8 mouse cellular contexts compared by ENCODE assay signal in the genomic region with DNA sequence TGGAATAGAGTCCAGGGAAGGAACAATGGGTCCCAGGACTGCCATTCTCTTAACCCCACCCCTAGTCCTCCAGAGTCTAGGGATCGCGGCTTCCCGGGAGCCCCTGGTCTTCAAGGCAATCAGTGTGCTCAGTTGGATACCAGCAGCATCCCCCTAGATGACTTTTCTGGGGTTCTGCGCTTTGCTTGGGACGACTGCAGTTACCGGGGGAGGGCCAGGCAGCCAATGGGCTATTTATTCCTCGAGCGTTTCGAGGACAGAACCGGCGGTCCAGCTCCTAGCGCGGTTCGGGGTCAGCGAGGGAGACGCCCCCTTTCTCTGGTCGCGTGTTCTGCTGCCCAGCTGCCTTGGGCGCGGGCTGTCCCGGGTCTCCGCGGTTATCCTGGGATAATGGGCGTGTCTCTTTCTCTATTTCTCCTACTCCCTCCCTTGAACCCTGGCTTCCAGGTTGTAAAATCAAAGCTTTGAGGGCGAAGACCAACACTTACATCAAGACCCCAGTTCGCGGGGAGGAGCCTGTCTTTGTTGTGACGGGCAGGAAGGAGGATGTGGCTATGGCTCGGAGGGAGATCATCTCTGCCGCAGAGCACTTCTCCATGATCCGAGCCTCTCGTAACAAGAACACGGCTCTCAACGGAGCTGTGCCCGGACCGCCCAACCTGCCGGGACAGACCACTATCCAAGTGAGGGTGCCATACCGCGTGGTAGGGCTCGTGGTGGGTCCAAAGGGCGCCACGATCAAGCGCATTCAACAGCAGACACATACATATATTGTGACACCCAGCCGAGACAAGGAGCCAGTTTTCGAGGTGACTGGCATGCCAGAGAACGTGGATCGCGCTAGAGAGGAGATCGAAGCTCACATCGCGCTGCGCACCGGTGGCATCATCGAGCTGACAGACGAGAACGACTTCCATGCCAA. TPM values are rescaled to one million over a fixed set of nuclear protein-coding genes. Genes with fewer than 3 reads are reported as not detected.
A peak's percentile ranks its signal among the peaks of the same experiment; 100 is the strongest.
DNase-seq lines count a peak whose midpoint lies in the region; ATAC-seq and TF ChIP-seq lines count a peak whose summit lies in the region.

No protein-coding gene starts in this region.

- peak overlapping the region; percentile 80 for H3K9ac ChIP-seq in intestine, embryonic 15.5 days
- H3K9ac ChIP-seq in limb, embryonic 11.5 days (ENCODE audit: low read length) = peak overlapping the region; percentile 99
- H3K9ac ChIP-seq in midbrain, embryonic 15.5 days = peak overlapping the region; percentile 100
- H3K9ac ChIP-seq in stomach, embryonic 15.5 days = peak overlapping the region; percentile 85

- H3K9me3 ChIP-seq in intestine, embryonic 15.5 days = no peaks in the 10 kb centered on the region
- H3K9me3 ChIP-seq in limb, embryonic 11.5 days (ENCODE audit: control insufficient read depth, low read length) = no peaks in the 10 kb centered on the region
- no peaks in the 10 kb centered on the region for H3K9me3 ChIP-seq in midbrain, embryonic 15.5 days
- no peaks in the 10 kb centered on the region for H3K9me3 ChIP-seq in stomach, embryonic 15.5 days

- 2% methylated on average over 56 of the region's 56 CpGs for WGBS in intestine, embryonic 15.5 days
- WGBS in limb, embryonic 11.5 days = under 1% methylated on average over 56 of the region's 56 CpGs
- WGBS in midbrain, embryonic 15.5 days = under 1% methylated on average over 56 of the region's 56 CpGs
- WGBS in stomach, embryonic 15.5 days = 2% methylated on average over 56 of the region's 56 CpGs

- DNase-seq in gastrocnemius, adult 2 months = peak; percentile 33
- DNase-seq in gastrocnemius, adult 18-20 months (ENCODE audit: low spot score) = no peak
- peak; percentile 63 to 64 for DNase-seq in cerebellum, postnatal 14 days
- peak; percentile 35 for DNase-seq in gastrocnemius, postnatal 14 days
- peak; percentile 77 for DNase-seq in limb, embryonic 11.5 days (ENCODE audit: low spot score)

- peak overlapping the region; percentile 96 for H3K4me2 ChIP-seq in intestine, embryonic 15.5 days (replicated peaks)
- peak overlapping the region; percentile 91 for H3K4me2 ChIP-seq in limb, embryonic 11.5 days (ENCODE audit: low read depth, severe bottlenecking)
- H3K4me2 ChIP-seq in midbrain, embryonic 15.5 days = peak overlapping the region; percentile 88
- H3K4me2 ChIP-seq in stomach, embryonic 15.5 days = peak overlapping the region; percentile 94

- H3K27ac ChIP-seq in gastrocnemius, adult 2 months = peak overlapping the region; percentile 92
- H3K27ac ChIP-seq in intestine, embryonic 15.5 days = peak overlapping the region; percentile 98
- H3K27ac ChIP-seq in limb, embryonic 11.5 days (replicated peaks; ENCODE audit: low read depth, low read length) = peak overlapping the region; percentile 99
- H3K27ac ChIP-seq in midbrain, embryonic 15.5 days = peak overlapping the region; percentile 100
- peak overlapping the region; percentile 99 for H3K27ac ChIP-seq in stomach, embryonic 15.5 days

- no peak for ATAC-seq in intestine, embryonic 15.5 days
- no peak for ATAC-seq in limb, embryonic 11.5 days (ENCODE audit: insufficient number of reproducible peaks, low FRiP score, low TSS enrichment, low read depth)
- no peak for ATAC-seq in midbrain, embryonic 15.5 days (replicated peaks)
- no peak for ATAC-seq in stomach, embryonic 15.5 days (ENCODE audit: insufficient read depth, low FRiP score, low read depth)

- intact Hi-C loops in gastrocnemius, adult 2 months (cut with DNase I) = loop anchor here (10.0 kb wide), 1 partner anchor 154 kb away; no protein-coding TSS in a partner anchor
- intact Hi-C loops in gastrocnemius, postnatal 14 days (cut with DNase I; ENCODE audit: low total_unique reads) = loop anchor here (10.0 kb wide), 1 partner anchor 686 kb away; no protein-coding TSS in a partner anchor

- peaks cover 22% of the 10 kb centered on the region for H3K4me1 ChIP-seq in intestine, embryonic 15.5 days (replicated peaks)
- H3K4me1 ChIP-seq in limb, embryonic 11.5 days (ENCODE audit: control insufficient read depth, insufficient read depth, low read length) = peaks cover 10% of the 10 kb centered on the region
- peaks cover 34% of the 10 kb centered on the region for H3K4me1 ChIP-seq in midbrain, embryonic 15.5 days
- peaks cover 13% of the 10 kb centered on the region for H3K4me1 ChIP-seq in stomach, embryonic 15.5 days

- no peaks in the 10 kb centered on the region for H3K36me3 ChIP-seq in intestine, embryonic 15.5 days
- peaks cover 11% of the 10 kb centered on the region for H3K36me3 ChIP-seq in limb, embryonic 11.5 days (ENCODE audit: control insufficient read depth, insufficient read depth, low read length)
- peaks cover 11% of the 10 kb centered on the region; the same call in 1 of the 2 replicates for H3K36me3 ChIP-seq in midbrain, embryonic 15.5 days (replicated peaks)
- no peaks in the 10 kb centered on the region for H3K36me3 ChIP-seq in stomach, embryonic 15.5 days

- H3K4me3 ChIP-seq in gastrocnemius, adult 2 months = peak overlapping the region; percentile 90
- H3K4me3 ChIP-seq in intestine, embryonic 15.5 days (replicated peaks) = peak overlapping the region; percentile 74
- peak overlapping the region; percentile 99 for H3K4me3 ChIP-seq in limb, embryonic 11.5 days (ENCODE audit: low read depth, low read length)
- peak overlapping the region; percentile 92 for H3K4me3 ChIP-seq in midbrain, embryonic 15.5 days
- H3K4me3 ChIP-seq in stomach, embryonic 15.5 days (replicated peaks) = peak overlapping the region; percentile 83

- no peak for TF ChIP-seq CTCF in gastrocnemius, adult 2 months (IDR thresholded peaks at IDR 0.05)

- H3K27me3 ChIP-seq in intestine, embryonic 15.5 days (replicated peaks) = no peaks in the 10 kb centered on the region
- H3K27me3 ChIP-seq in limb, embryonic 11.5 days (ENCODE audit: control insufficient read depth, insufficient read depth, low read length) = no peaks in the 10 kb centered on the region
- H3K27me3 ChIP-seq in midbrain, embryonic 15.5 days (replicated peaks) = no peaks in the 10 kb centered on the region
- no peaks in the 10 kb centered on the region for H3K27me3 ChIP-seq in stomach, embryonic 15.5 days (replicated peaks)

RNA-seq across cellular contexts. Expression of a gene that starts 1.4 kb away (rescaled TPM):
- total RNA-seq in gastrocnemius, adult 2 months (2021) = under 1 TPM; 0.43 to 0.59 TPM
- under 1 TPM; 0.25 to 0.52 TPM for total RNA-seq in gastrocnemius, adult 18-20 months (2021)
- 1 to 10 TPM; 3.3 to 4.2 TPM for total RNA-seq in gastrocnemius, postnatal 14 days (2021)
- polyA plus RNA-seq in intestine, embryonic 15.5 days (2015; fragmentation: Nextera tagmentation; extraction: Ambion mirVana) = 7.8 and 9.0 TPM in 2 replicates
- 47.0 and 47.4 TPM in 2 replicates for polyA plus RNA-seq in limb, embryonic 11.5 days (2014; fragmentation: Nextera tagmentation; extraction: Ambion mirVana)
- polyA plus RNA-seq in midbrain, embryonic 15.5 days (2015; fragmentation: Nextera tagmentation; extraction: Ambion mirVana) = 33.1 and 33.6 TPM in 2 replicates
- polyA plus RNA-seq in stomach, embryonic 15.5 days (2015; fragmentation: Nextera tagmentation; extraction: Ambion mirVana) = 8.4 and 8.8 TPM in 2 replicates
